Mouse (Mus musculus): ENCODE results near the gene B3galt6.

DNA sequence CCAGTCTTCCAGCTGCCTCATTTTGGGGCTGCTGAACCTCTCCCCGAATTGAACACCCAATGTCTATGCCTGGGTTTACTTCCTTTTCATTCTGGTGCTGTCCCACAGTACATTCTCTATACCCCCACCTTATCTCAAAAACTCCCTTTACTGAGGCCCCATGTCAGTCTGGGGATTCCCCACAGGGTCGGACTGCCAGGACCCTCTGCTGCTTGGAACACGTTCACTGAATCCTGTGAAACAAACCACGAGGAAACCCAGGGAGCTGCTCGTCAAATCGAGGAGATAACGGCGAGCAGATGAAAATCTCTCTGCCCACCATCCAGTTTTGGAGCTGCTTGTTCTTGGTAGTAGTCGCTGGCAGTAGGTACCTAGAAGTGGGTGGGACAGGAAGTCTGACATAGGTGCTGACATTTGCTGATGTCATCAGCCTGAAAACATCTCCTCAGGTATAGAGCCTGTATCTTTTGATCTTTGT lies 29.5 kb upstream of the B3galt6 start:
- TF ChIP-seq CTCF (IDR thresholded peaks at IDR 0.05; ENCODE audit: low read depth, low read length) (no peak), POLR2A (IDR thresholded peaks at IDR 0.05; ENCODE audit: borderline replicate concordance, low read depth, low read length) (no peak)
